Mouse (Mus musculus) skeletal muscle tissue, postnatal 0 days (tissue): ENCODE results near the gene Olfr1359. TPM values are rescaled to one million over a fixed set of nuclear protein-coding genes. Genes with fewer than 3 reads are reported as not detected.

Source experiments
- microRNA-seq, 2 experiments: library from miRNA; unstranded; fragments of <30 nt; microRNA quantifications; one replicate each; pipeline ENCODE4; 2016
- polyA plus RNA-seq: library from polyadenylated mRNA; unstranded; fragments of >200 nt; fragmentation: Nextera tagmentation; extraction: Ambion mirVana; gene quantifications from 2 replicates; pipeline ENCODE4 v1.2.1, GENCODE M21; 2015

Gene Olfr1359
- not detected in 2 replicates for polyA plus RNA-seq

DNA sequence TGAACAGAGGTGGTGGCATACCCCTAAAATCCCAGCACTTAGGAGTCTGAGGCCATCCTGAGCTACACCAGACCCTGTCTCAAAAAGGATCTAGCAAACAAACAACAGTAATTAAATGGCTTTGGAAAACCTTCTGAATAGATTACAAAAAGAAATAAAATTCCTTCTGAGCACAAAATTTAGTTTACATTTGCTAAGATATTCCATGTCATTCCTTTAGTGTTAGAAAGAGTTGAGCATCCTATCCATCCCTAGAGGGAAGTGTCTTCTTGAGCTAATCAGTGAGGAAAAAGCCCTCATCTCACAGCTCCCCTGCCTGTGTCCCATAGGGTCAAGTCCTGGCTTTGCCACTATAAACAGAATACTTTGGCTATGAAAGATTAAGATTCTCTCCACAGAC, at the start of gene Olfr1359:
Gene Olfr1359 (plus strand): TSS at position 301 of the 400 bp plus-strand sequence.

DNA sequence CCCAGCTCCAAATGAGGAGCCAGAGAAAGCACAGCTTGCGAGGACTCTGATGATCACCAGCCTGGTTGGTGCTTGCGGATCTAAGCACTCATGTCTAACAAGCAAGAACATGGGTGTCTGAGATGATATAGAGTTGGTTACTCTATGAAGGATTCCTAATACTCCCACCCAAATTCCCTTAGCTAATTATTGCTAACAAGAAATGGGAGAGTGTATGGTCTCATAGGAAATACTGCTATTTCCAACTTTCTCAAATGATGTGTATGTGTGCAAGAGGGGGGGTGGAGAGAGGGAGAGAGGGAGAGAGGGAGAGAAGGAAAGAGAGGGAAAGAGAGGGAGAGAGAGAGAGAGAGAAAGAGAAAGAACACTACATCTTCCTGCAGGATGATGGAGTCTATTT, 34.6 kb upstream of the Olfr1359 start, which contains the start of gene Olfr1361:
Gene Olfr1361 (minus strand): TSS at position 101 of the 400 bp plus-strand sequence.

DNA sequence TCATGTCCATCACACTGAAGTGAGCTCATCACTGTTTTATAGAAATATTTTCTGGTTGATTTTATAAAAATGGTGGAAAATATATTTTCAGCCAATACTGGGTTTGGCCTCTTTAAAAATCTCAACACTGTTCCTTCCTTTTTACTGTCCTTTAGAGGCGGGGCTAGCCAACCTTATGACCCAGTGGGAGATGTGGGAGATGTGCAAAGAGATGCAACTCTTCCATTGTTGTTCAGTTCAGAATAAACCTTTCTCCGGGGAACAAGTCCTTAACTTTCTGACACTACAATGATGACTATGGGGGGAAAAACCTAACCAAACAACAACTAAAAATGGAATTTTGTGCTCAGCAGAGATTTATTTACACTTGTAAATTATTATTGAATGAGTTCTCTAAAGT, 20.6 kb upstream of the Olfr1359 start, which contains the start of gene Olfr1360:
Gene Olfr1360 (minus strand): TSS at position 101 of the 400 bp plus-strand sequence.

DNA sequence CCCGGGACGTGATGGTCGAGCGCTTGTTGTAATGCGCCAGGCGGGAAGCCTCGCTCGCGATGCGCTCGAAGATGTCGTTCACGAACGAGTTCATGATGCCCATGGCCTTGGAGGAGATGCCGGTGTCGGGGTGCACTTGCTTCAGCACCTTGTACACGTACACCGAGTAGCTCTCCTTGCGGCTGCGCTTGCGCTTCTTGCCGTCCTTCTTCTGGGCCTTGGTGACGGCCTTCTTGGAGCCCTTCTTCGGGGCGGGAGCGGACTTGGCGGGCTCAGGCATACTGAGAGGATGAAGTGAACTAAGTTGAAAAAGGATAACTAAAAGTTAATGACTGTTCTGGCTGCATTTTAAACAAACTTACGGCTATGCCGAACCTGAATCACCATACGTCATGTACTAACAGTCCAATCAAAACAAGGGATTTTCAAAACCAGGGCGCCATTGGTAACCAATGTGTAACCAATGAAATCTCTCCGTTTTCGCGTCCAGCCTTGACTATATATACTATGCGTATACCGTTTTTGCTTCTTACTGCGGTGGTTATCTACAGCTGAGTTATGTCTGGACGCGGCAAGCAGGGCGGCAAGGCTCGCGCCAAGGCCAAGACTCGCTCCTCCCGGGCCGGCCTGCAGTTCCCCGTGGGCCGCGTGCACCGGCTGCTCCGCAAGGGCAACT, 18.1 kb downstream of the Olfr1359 start, which contains the start of the genes Hist1h2bl and Hist1h2ai:
Gene Hist1h2bl (minus strand): TSS at position 280 of the 676 bp plus-strand sequence.
Gene Hist1h2ai (plus strand): TSS at position 559 of the 676 bp plus-strand sequence.

DNA sequence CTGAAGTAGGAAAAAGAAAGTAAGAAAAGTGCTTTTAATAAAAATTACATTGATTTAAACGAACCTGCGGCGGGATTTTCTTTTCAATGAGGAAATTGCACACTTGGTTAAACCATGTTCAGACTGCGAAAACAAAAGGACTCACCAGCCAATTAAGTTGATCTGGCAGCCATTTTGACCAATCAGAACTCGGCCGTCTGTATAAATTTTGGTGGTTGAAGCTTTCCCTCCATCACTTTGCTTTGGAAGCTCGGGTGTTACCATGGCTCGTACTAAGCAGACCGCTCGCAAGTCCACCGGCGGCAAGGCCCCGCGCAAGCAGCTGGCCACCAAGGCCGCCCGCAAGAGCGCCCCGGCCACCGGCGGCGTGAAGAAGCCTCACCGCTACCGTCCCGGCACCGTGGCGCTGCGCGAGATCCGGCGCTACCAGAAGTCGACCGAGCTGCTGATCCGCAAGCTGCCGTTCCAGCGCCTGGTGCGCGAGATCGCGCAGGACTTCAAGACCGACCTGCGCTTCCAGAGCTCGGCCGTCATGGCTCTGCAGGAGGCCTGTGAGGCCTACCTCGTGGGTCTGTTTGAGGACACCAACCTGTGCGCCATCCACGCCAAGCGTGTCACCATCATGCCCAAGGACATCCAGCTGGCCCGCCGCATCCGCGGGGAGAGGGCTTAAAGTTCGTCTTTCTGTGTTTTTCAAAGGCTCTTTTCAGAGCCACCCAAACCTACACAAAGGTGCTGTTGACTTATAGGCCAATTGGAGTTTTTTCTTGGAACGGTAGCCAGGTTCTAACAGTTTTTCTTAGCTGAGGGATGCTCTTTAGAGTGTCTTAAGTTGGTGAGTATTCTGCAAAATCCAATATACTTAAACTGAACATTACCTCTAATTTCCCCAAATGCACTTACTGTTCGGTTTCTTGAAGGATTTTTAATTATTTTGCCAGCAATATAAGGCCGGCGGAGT, 19.8 kb downstream of the Olfr1359 start, which contains the start of gene Hist1h3h:
Gene Hist1h3h (plus strand): TSS at position 263 of the 961 bp plus-strand sequence.

DNA sequence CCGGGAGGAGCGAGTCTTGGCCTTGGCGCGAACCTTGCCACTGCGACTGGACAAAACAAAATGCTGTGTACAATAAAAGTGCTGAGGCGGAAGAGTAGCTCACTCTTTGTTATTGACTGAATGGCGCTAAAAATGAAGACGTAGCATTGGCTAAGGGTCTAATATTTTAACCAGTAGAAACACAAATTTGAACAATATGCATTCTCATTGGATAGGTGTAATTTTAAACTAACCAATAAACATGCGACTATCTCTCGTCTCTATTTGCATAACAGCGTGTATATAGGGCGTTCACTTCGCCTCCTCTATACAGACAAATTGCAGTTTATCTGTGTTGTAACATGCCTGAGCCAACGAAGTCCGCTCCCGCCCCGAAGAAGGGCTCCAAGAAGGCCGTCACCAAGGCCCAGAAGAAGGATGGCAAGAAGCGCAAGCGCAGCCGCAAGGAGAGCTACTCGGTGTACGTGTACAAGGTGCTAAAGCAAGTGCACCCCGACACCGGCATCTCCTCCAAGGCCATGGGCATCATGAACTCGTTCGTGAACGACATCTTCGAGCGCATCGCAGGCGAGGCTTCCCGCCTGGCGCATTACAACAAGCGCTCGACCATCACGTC, 24.0 kb downstream of the Olfr1359 start, which contains the start of gene Hist1h2bm:
Gene Hist1h2bm (plus strand): TSS at position 288 of the 616 bp plus-strand sequence.

DNA sequence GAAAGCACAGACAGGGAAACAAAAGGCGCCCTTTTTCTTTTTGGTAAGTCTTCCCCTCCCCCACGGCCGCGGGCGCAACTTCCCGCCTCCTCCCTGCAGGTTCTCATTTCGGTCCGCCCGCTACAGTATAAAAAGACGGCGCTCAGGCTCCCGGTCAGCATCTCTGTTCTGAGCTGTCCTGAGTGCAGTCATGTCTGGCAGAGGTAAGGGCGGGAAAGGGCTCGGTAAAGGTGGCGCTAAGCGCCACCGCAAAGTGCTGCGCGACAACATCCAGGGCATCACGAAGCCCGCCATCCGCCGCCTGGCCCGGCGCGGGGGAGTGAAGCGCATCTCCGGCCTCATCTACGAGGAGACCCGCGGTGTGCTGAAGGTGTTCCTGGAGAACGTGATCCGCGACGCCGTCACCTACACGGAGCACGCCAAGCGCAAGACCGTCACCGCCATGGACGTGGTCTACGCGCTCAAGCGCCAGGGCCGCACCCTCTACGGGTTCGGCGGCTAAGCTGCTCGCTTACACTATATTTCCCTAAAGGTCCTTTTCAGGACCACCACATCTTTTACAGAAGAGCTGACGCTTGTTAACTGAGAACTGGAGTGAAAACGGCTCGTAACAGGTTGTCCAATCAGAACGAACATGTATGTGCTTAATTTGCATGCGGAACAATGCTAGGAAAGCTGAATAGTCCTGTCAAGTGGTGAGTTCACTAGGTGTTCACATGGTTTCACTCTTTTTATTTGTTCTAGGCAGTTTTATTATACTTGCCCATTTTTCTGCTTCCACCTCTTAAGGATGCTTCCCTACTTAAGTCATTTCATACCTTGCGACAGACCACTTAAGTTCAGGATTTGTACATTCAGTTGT, 37.2 kb downstream of the Olfr1359 start, which contains the start of gene Hist1h4j:
Gene Hist1h4j (plus strand): TSS at position 159 of the 862 bp plus-strand sequence.

DNA sequence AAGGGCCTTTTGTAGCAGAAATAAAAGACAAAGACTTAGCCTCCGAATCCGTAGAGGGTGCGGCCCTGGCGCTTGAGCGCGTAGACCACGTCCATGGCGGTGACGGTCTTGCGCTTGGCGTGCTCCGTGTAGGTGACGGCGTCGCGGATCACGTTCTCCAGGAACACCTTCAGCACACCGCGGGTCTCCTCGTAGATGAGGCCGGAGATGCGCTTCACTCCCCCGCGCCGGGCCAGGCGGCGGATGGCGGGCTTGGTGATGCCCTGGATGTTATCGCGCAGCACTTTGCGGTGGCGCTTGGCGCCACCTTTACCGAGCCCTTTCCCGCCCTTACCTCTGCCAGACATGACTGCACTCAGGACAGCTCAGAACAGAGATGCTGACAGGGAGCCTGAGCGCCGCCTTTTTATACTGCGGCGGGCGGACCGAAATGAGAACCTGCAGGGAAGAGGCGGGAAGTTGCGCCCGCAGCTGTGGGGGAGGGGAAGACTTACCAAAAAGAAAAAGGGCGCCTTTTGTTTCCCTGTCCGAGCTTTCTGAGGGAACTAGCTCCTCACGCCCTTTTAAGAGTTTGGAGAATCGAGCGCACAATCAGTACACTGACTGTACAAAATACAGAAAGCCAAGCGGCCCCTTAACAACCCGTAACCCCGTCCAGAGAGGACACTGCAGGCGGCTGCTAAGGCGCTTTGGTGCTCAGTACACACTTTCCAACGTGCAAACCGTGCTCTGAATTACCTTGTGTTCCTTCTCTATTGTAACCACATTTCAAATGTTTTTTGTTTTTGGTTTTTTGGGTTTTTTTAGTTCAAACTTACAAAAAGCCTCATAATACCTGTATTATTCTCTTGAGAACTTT, 52.5 kb downstream of the Olfr1359 start, which contains the start of gene Hist1h4k:
Gene Hist1h4k (minus strand): TSS at position 347 of the 859 bp plus-strand sequence.

DNA sequence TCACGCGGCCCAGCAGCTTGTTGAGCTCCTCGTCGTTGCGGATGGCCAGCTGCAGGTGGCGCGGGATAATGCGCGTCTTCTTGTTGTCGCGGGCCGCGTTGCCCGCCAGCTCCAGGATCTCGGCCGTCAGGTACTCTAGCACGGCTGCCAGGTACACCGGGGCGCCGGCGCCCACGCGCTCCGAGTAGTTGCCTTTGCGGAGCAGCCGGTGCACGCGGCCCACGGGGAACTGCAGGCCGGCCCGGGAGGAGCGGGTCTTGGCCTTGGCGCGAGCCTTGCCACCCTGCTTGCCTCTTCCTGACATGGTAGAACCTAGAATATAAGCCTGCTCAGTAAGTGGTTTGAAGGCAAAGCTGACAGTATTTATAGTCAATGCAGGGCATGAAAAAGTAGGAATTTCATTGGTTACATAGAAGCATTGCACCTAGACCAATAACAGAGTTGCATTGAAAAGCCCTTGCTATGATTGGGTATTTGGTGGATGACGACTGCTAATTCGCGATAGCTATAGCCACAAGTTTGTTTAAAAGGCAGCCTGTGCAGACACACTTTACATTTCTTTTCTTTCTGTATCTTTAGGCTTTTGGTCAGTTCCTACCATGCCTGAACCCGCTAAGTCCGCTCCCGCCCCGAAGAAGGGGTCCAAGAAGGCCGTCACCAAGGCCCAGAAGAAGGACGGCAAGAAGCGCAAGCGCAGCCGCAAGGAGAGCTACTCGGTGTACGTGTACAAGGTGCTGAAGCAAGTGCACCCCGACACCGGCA, 55.8 kb downstream of the Olfr1359 start, which contains the start of the genes Hist1h2ak and Hist1h2bn:
Gene Hist1h2ak (minus strand): TSS at position 304 of the 762 bp plus-strand sequence.
Gene Hist1h2bn (plus strand): TSS at position 600 of the 762 bp plus-strand sequence.

Small RNA genes lying within 50 kb of the gene (microRNA-seq; reads per million reads assigned to microRNA genes)
- gene Gm44357 (0 to 0.10 reads per million in 2 experiments), gene Gm44367 (0 reads per million in 2 experiments), gene Gm44454 (0 reads per million in 2 experiments)

Other genes with a start within 250 kb of the Olfr1359 start
- gene Zscan26, start 244.4 kb upstream of the Olfr1359 start, polyA plus RNA-seq: 15.1 and 17.5 TPM in 2 replicates
- 1.4 and 1.7 TPM in 2 replicates for gene Nkapl, start 229.6 kb upstream of the Olfr1359 start, polyA plus RNA-seq
- gene Zkscan4, start 219.2 kb upstream of the Olfr1359 start, polyA plus RNA-seq: 1.5 and 2.0 TPM in 2 replicates
- not detected in 2 replicates for gene Gm10065, start 218.7 kb upstream of the Olfr1359 start, polyA plus RNA-seq
- gene AK157302, start 202.9 kb upstream of the Olfr1359 start, polyA plus RNA-seq: 0.62 and 0.77 TPM in 2 replicates
- gene Gm11273, start 196.7 kb upstream of the Olfr1359 start, polyA plus RNA-seq: 11.8 and 13.2 TPM in 2 replicates
- gene Zkscan8, start 167.0 kb upstream of the Olfr1359 start, polyA plus RNA-seq: 2.4 TPM in 2 replicates
- gene Olfr1366, start 155.3 kb upstream of the Olfr1359 start, polyA plus RNA-seq: 0.10 TPM in 1 of 2 replicates, not detected in the other
- gene Olfr1535, start 138.2 kb upstream of the Olfr1359 start, polyA plus RNA-seq: not detected in 2 replicates
- gene Olfr1364, start 116.4 kb upstream of the Olfr1359 start, polyA plus RNA-seq: not detected in 2 replicates
- gene Olfr1362, start 84.1 kb upstream of the Olfr1359 start, polyA plus RNA-seq: not detected in 2 replicates
- not detected in 2 replicates for gene Olfr11, start 55.6 kb upstream of the Olfr1359 start, polyA plus RNA-seq
- gene Olfr1361, start 34.7 kb upstream of the Olfr1359 start, polyA plus RNA-seq: not detected in 2 replicates
- gene Olfr1360, start 20.7 kb upstream of the Olfr1359 start, polyA plus RNA-seq: not detected in 2 replicates
- gene Hist1h2bl, start 18.0 kb downstream of the Olfr1359 start, polyA plus RNA-seq: 0.60 and 0.77 TPM in 2 replicates
- gene Hist1h2ai, start 18.3 kb downstream of the Olfr1359 start, polyA plus RNA-seq: 5.6 and 8.3 TPM in 2 replicates
- 1.9 and 3.5 TPM in 2 replicates for gene Hist1h3h, start 19.5 kb downstream of the Olfr1359 start, polyA plus RNA-seq
- 0.33 and 0.82 TPM in 2 replicates for gene Hist1h2bm, start 23.9 kb downstream of the Olfr1359 start, polyA plus RNA-seq
- gene Hist1h4j, start 37.0 kb downstream of the Olfr1359 start, polyA plus RNA-seq: 0.26 and 0.30 TPM in 2 replicates
- 1.0 TPM in 1 of 2 replicates, not detected in the other for gene Hist1h4k, start 52.4 kb downstream of the Olfr1359 start, polyA plus RNA-seq
- gene Hist1h2ak, start 55.7 kb downstream of the Olfr1359 start, polyA plus RNA-seq: 2.8 and 9.7 TPM in 2 replicates
- gene Hist1h2bn, start 56.0 kb downstream of the Olfr1359 start, polyA plus RNA-seq: 0.77 and 1.4 TPM in 2 replicates
- gene Hist1h1b, start 82.5 kb downstream of the Olfr1359 start, polyA plus RNA-seq: 5.9 and 8.9 TPM in 2 replicates
- gene Hist1h3i, start 85.3 kb downstream of the Olfr1359 start, polyA plus RNA-seq: 37.6 and 38.4 TPM in 2 replicates
- 1.5 and 2.4 TPM in 2 replicates for gene Hist1h2an, start 89.1 kb downstream of the Olfr1359 start, polyA plus RNA-seq
- 0.51 and 0.69 TPM in 2 replicates for gene Hist1h2bp, start 89.3 kb downstream of the Olfr1359 start, polyA plus RNA-seq
- 3.3 and 7.3 TPM in 2 replicates for gene Hist1h2bq, start 112.1 kb downstream of the Olfr1359 start, polyA plus RNA-seq
- not detected in 2 replicates for gene Hist1h2ao, start 112.4 kb downstream of the Olfr1359 start, polyA plus RNA-seq
- not detected in 2 replicates for gene Hist1h4m, start 113.6 kb downstream of the Olfr1359 start, polyA plus RNA-seq
- 2.6 and 3.1 TPM in 2 replicates for gene Hist1h4n, start 134.1 kb downstream of the Olfr1359 start, polyA plus RNA-seq
- gene Hist1h2ap, start 135.4 kb downstream of the Olfr1359 start, polyA plus RNA-seq: 1,124 and 1,146 TPM in 2 replicates
- 2.9 and 6.3 TPM in 2 replicates for gene Hist1h2br, start 135.6 kb downstream of the Olfr1359 start, polyA plus RNA-seq
- gene Zfp184, start 247.0 kb downstream of the Olfr1359 start, polyA plus RNA-seq: 0.83 and 1.1 TPM in 2 replicates